Mouse (Mus musculus): ENCODE data around the gene S1pr5.

- TF ChIP-seq POLR2A (IDR thresholded peaks at IDR 0.05; ENCODE audit: low read depth, low read length) (no peak), CTCF (conservative IDR thresholded peaks at IDR 0.05 in 1 of 2, IDR thresholded peaks at IDR 0.05 in 1 of 2; ENCODE audit: low read depth in 2 of 2, low read length in 2 of 2) (no peak), NRF1 (IDR thresholded peaks at IDR 0.05; ENCODE audit: low read depth, low read length) (no peak)
These were observed 3.1 kb downstream of the S1pr5 start for GRCm38 (mm10) chr9:21245113-21245487.

Measured in CH12.LX (cell line).